Mouse (Mus musculus) liver, postnatal 0 days (tissue): ENCODE measurements around the gene Als2. TPM values are rescaled to one million over a fixed set of nuclear protein-coding genes. Genes with fewer than 3 reads are reported as not detected.

Experiments used
- ATAC-seq: fragments of 200-750 bp; cut with Nextera tagmentation; 2 replicates; pipeline ENCODE4 v1.8.0; 2017; ENCODE audit warnings: mild to moderate bottlenecking, moderate library complexity
- DNase-seq: peaks from one replicate; pipeline ENCODE4 v3.0.0-alpha.2; 2016
- H3K27ac ChIP-seq: fragments of 300-500 bp; sonication (generic); 2 replicates; pipeline ENCODE4 v1.5.1; 2014; ENCODE audit warnings: antibody characterized with exemption, moderate library complexity, mild to moderate bottlenecking, low read depth
- H3K27me3 ChIP-seq: fragments of 300-500 bp; sonication (generic); 2 replicates; pipeline ENCODE4 v1.6.1; 2014; ENCODE audit warnings: low read length, control low read depth, mixed read lengths; ENCODE audit not compliant: insufficient read depth
- H3K36me3 ChIP-seq: fragments of 300-500 bp; sonication (generic); replicated peaks from 2 replicates; pipeline ENCODE4 v1.6.1; 2014; ENCODE audit warnings: mild to moderate bottlenecking, control low read depth, low read length, moderate library complexity, mixed read lengths; ENCODE audit not compliant: insufficient read depth
- H3K4me1 ChIP-seq: fragments of 300-500 bp; sonication (generic); 2 replicates; pipeline ENCODE4 v1.6.1; 2014; ENCODE audit warnings: antibody characterized with exemption, mild to moderate bottlenecking, control low read depth; ENCODE audit not compliant: insufficient read depth
- H3K4me2 ChIP-seq: fragments of 300-500 bp; sonication (generic); 2 replicates; pipeline ENCODE4 v1.6.1; 2014; ENCODE audit warnings: low read depth, mild to moderate bottlenecking, low read length, moderate library complexity, mixed read lengths
- H3K4me3 ChIP-seq: fragments of 300-500 bp; sonication (generic); 2 replicates; pipeline ENCODE4 v1.5.1; 2014; ENCODE audit warnings: low read depth, low read length
- H3K9ac ChIP-seq: fragments of 300-500 bp; sonication (generic); replicated peaks from 2 replicates; pipeline ENCODE4 v1.6.1; 2014; ENCODE audit warnings: mild to moderate bottlenecking, moderate library complexity
- H3K9me3 ChIP-seq: fragments of 300-500 bp; sonication (generic); 2 replicates; pipeline ENCODE4 v1.6.1; 2016; ENCODE audit warnings: mild to moderate bottlenecking, control low read depth, low read length, mixed read lengths
- CTCF ChIP-seq: sonication (generic); IDR thresholded peaks from 2 replicates; pipeline ENCODE4 v1.5.1; 2016; ENCODE audit warnings: antibody characterized with exemption, low read depth
- EP300 ChIP-seq: IDR thresholded peaks from 2 replicates; pipeline ENCODE4 v1.6.1; 2016; ENCODE audit warnings: antibody characterized with exemption, low read depth, mild to moderate bottlenecking
- WGBS: fragments of 180-500 bp; shearing (Covaris S2); extraction: QIAGEN DNeasy Blood & Tissue Kit; methylation state at CpG from one replicate; pipeline ENCODE4 v1.1.7; 2014; ENCODE audit not compliant: insufficient replicate concordance; 5-methylcytosine and 5-hydroxymethylcytosine counted together
- polyA plus RNA-seq: library from polyadenylated mRNA; unstranded; fragments of >200 nt; fragmentation: Nextera tagmentation; extraction: Ambion mirVana; gene quantifications from 2 replicates; pipeline ENCODE4 v1.2.1, GENCODE M21; 2015

Als2 gene
- polyA plus RNA-seq, 1 experiment from 2014 or later = 5.8 TPM

GRCm38 (mm10) chr1:59243770-59244169 is 6.7 kb upstream of the Als2 start:
- H3K27ac ChIP-seq = no peak overlapping the region
- H3K36me3 ChIP-seq = no peaks in the 10 kb centered on the region
- DNase-seq = no peak
- H3K9me3 ChIP-seq = no peaks in the 10 kb centered on the region
- no peak for TF ChIP-seq CTCF
- TF ChIP-seq EP300 = no peak
- H3K9ac ChIP-seq = no peak overlapping the region
- no peak overlapping the region for H3K4me3 ChIP-seq
- no peaks in the 10 kb centered on the region for H3K27me3 ChIP-seq
- no peak overlapping the region for H3K4me2 ChIP-seq
- no peak for ATAC-seq
- 44% methylated on average over 2 of the region's 2 CpGs for WGBS
- no peaks in the 10 kb centered on the region for H3K4me1 ChIP-seq

GRCm38 (mm10) chr1:59237614-59238211 is 682 bp upstream of the Als2 start:
- Histone ChIP-seq H3K4me3 (peak overlapping the region; percentile 96), H3K4me2 (peak overlapping the region; percentile 94), H3K9ac (peak overlapping the region; percentile 59), H3K27ac (peak overlapping the region; percentile 50), H3K9me3 (no peaks in the 10 kb centered on the region), H3K36me3 (no peaks in the 10 kb centered on the region), H3K27me3 (no peaks in the 10 kb centered on the region), H3K4me1 (peaks cover 12% of the 10 kb centered on the region)
- ATAC-seq = peak; percentile 48
- DNase-seq = peak; percentile 79
- TF ChIP-seq EP300 (no peak), CTCF (peak; percentile 89)
- WGBS = 1% methylated on average over 19 of the region's 19 CpGs

- no peak for TF ChIP-seq CTCF
- TF ChIP-seq EP300 = no peak
- Histone ChIP-seq H3K27me3 (no peaks in the 10 kb centered on the region), H3K4me1 (peaks cover 5% of the 10 kb centered on the region; the same call in 1 of the 2 replicates), H3K9me3 (no peaks in the 10 kb centered on the region), H3K27ac (no peak overlapping the region), H3K36me3 (no peaks in the 10 kb centered on the region), H3K4me3 (no peak overlapping the region), H3K9ac (no peak overlapping the region), H3K4me2 (no peak overlapping the region)
- ATAC-seq (no peak), DNase-seq (no peak)
- WGBS = 73% methylated on average over 4 of the region's 4 CpGs
These were observed 7.8 kb downstream of the Als2 start for GRCm38 (mm10) chr1:59229187-59229586.

- Histone ChIP-seq H3K27me3 (no peaks in the 10 kb centered on the region), H3K4me3 (no peak overlapping the region), H3K36me3 (no peaks in the 10 kb centered on the region), H3K4me2 (no peak overlapping the region), H3K9ac (no peak overlapping the region), H3K27ac (no peak overlapping the region), H3K4me1 (peaks cover 5% of the 10 kb centered on the region; the same call in 1 of the 2 replicates), H3K9me3 (no peaks in the 10 kb centered on the region)
- no peak for TF ChIP-seq CTCF
- TF ChIP-seq EP300 = no peak
- WGBS = 57% methylated on average over 7 of the region's 7 CpGs
- no peak for DNase-seq
- ATAC-seq = no peak
These were observed 8.5 kb downstream of the Als2 start for GRCm38 (mm10) chr1:59228552-59228951.

GRCm38 (mm10) chr1:59222101-59222825 is 14.8 kb downstream of the Als2 start:
- H3K9ac ChIP-seq = no peak overlapping the region
- H3K27ac ChIP-seq = no peak overlapping the region
- no peak for TF ChIP-seq EP300
- TF ChIP-seq CTCF = no peak
- H3K4me1 ChIP-seq = no peaks in the 10 kb centered on the region
- 0 out of 2 replicates have a peak, but pooled peaks cover 2% of the 10 kb centered on the region for H3K36me3 ChIP-seq
- DNase-seq (no peak), ATAC-seq (no peak)
- no peak overlapping the region for H3K4me2 ChIP-seq
- 82% methylated on average over 7 of the region's 7 CpGs for WGBS
- H3K4me3 ChIP-seq = no peak overlapping the region
- no peaks in the 10 kb centered on the region for H3K27me3 ChIP-seq
- H3K9me3 ChIP-seq = no peaks in the 10 kb centered on the region

DNA sequence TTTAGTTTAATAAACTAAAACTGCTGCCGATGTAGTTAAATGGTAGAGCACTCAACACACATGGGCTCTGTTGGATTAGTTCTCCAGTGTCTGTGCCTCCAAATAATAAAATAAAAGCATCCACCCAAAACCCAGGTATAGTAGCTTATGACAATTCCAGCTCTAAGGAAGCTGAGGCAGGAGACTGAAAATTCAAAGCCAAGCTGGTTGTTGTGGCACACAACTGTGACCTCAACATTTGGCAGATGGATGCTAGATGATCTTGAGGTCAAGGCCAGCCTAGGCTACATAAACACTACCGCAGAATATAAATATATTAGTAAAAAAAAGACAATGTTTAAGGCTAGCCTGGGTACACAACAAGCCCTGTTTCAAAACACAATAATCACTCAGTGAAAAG is 15.4 kb downstream of the Als2 start:
- no peak for TF ChIP-seq CTCF
- 0 out of 2 replicates have a peak, but pooled peaks cover 5% of the 10 kb centered on the region for H3K36me3 ChIP-seq
- H3K27ac ChIP-seq = no peak overlapping the region
- no peaks in the 10 kb centered on the region for H3K9me3 ChIP-seq
- H3K9ac ChIP-seq = no peak overlapping the region
- no peak overlapping the region for H3K4me2 ChIP-seq
- ATAC-seq (no peak), DNase-seq (no peak)
- no peaks in the 10 kb centered on the region for H3K27me3 ChIP-seq
- no peak overlapping the region for H3K4me3 ChIP-seq
- 81% methylated on average over 2 of the region's 2 CpGs for WGBS
- H3K4me1 ChIP-seq = no peaks in the 10 kb centered on the region
